Mouse (Mus musculus): ENCODE results near the gene Pcf11. TPM values are rescaled to one million over a fixed set of nuclear protein-coding genes. Genes with fewer than 3 reads are reported as not detected.

Pcf11 gene
- 29.2 and 35.2 TPM in 2 replicates for polyA plus RNA-seq (2015; fragmentation: Nextera tagmentation; extraction: Ambion mirVana)

DNA sequence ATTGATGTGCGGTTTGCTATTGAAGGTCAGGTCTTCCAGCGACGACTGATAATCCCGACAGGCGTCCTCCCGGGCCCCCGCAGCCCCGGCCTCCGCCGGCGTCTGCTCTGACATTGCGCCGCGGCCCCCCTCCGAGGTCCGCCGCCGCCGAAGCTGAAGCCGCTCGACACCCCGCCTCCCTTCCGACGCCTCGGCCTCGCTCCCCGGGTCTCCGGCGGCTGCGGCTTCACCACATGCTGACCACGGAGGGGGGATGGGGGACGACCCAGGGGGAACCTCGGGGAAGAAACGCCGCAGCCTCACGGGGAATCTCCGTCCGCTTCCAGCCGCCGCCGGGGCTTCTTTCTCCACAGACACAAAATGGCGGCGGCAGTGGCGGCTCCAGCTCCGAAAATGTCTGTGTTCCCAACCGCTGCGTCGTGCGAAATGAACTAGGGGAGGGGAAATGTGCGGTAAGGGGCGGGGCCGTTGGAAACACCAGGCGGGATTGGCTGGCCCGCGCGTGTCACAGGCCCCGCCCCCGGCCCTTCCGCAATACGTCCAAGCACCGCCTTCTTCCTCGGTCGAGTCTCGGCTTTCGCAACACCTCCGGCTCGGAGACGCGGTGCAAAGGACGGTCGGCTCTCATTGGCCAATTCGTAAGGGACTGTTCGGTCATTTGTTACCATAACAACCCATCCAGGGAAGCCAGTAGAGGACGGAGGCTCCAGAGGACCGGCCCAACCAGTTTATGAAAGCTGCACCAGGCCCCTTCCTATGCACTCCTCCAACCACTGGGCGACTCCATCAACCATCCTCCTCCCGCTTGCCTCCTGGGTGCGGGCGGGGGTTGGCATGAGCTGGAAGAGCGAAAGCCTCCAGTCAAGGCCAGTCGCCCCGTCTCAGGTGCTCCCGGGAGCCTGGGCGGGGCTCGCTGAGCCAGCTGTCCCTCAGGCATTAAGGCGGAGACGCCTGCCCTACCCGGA lies at the start of gene Pcf11:
Gene Pcf11 (minus strand): TSS at position 428 of the 965 bp plus-strand sequence.
- DNase-seq (ENCODE audit: low spot score): peak; percentile 98

DNA sequence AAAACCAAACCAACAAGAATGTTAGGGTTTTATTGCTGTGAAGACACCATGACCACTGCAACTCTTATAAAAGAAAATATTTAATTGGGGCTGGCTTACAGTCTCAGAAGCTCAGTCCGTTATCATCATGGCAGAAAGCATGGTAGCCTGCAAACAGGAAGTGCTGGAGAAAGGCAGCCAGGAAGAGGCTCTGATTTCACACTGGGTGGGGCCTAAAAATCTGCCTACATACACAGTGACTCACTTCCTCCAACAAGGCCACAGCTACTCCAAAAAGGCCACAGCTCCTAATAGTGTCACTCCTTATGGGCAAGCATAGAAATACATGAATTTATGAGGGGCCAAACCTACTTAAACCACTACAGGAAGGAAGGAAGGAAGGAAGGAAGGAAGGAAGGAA lies 45.3 kb upstream of the Pcf11 start:
- DNase-seq (ENCODE audit: low spot score): no peak

DNA sequence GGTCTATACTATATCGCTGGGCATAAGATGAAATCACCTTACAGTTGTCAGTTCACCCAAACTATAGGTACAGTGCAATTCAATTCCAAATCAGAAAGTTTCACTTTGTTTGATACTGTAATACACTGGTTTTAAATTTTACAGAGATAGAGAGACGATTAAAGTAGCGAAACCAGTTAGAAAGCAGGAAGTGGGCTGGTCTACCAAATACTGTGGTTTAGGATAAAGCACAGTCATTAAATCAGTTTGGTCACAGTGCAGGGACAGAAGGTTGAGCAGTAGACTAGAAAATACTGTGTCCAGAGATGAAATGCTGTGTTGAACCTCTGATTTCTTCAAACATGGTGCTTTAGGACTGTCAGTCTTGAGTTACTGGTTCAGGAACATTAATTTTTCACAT lies 41.9 kb upstream of the Pcf11 start:
- no peak for DNase-seq (ENCODE audit: low spot score)

DNA sequence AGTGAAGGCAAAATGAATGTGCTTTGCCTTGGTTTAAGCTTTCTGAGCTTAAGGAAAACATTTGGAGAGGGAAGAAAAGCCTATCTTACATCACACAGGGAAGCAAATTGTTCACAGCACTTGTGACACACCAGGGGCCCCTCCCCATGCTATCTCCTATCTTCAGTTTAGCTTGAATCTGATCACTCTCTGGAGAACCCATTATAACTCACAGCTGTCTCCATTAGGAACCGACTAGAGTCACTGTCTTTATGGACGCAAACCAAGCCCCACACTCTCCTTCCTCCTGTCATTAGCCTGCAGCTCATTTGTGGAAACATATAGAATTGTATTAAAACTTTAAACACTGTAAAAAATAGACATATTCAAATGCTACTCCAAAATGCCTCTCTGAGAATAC lies 39.8 kb upstream of the Pcf11 start:
- no peak for DNase-seq (ENCODE audit: low spot score)

DNA sequence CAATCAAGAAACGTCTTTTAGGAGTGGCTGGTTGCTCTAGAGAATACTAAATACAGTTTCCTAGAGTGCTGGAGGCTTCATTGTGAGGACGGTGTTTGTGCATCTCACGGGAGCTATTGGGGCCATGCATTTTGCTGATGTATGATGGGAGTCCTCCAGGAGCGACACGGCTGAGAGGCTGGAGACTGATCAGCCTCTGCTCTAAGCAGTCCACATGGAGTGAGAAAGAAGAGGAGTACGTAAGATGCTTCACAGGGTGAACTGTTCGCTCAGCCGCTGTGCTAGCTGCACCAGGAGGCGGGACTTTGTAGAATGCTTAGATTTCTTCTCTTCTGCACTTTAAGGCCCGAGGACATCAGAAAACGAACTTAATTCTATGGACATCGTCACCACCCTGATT lies 37.0 kb upstream of the Pcf11 start:
- DNase-seq (ENCODE audit: low spot score): no peak

DNA sequence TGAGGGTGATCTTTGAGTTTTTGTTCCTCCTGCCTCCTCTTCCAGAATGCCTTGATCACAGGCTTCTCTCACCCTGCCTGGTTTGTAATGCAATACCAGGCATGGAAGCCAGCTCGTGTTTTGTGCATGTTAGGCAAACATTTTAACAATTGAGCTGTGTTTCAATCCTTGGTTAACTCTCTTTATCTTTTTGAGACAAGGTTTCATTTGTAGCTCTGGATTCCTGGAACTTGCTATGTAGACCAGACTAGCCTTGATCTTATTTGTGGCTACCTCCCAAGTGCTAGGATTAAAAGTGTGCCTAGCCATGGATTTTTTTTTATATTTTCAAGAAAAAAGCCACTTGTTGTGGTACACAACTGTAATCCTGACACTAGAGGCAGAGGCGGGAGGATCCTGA lies 35.8 kb upstream of the Pcf11 start:
- DNase-seq (ENCODE audit: low spot score): no peak

GRCm38 (mm10) chr7:92703661-92704060 lies 33.9 kb upstream of the Pcf11 start:
- no peak for DNase-seq (ENCODE audit: low spot score)

- DNase-seq (ENCODE audit: low spot score): no peak
Observed at GRCm38 (mm10) chr7:92698770-92699169, 29.0 kb upstream of the Pcf11 start.

DNA sequence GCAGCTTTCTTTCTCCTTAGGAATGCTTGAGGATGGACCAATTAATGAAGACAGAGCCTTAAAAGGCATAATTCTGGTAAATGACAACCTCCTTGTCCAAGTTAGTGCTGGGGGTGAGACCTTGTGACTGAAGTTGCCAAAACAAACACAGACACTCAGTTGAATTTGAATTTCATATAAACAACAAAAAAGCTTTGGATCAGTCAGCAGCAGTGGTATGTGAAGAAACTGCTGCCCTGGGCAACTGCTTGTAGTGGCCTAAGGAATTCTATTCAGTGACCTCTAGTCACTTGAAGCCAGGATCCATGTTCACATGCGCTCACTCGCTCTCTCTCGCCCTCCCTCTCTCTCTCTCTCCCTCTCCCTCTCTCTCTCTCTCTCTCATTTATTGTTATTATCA lies 26.7 kb upstream of the Pcf11 start:
- DNase-seq (ENCODE audit: low spot score): no peak

DNA sequence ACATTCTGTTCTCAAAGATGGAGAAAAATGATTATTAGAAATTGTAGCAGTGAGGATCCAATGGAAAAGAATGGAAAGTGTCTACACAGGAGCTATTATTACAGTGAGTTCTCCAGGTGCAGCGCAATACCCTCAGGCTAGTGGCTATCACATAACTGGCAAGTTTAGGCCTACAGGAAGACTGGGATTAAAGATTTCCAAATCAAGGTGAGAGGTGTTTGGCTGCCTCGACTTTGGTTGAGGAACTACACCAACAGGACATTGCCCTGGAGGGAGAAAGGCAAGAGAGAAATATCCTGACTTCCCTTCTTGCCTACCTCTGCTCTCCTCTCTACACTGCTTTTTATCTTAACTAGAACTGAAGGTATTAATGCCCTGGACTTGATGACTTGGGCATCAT lies 19.4 kb upstream of the Pcf11 start:
- DNase-seq (ENCODE audit: low spot score): no peak

DNA sequence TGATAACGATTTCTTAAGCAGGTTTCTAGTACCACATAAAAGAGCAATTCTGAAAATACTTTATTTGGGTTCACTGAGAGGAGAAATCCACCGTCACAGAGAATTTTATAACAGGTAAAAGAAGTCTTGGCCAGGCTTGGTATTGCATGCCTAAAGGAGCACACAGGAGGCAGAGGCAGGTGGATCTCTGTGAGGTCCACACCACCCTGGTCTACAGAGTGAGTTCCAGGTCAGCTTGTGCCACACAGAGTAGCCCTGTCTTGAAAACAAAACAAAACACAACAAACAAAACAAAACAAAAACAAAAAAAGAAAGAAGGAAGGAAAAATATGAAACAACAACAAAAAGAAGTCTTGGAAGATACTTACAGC lies 18.6 kb upstream of the Pcf11 start:
- DNase-seq (ENCODE audit: low spot score): no peak

DNA sequence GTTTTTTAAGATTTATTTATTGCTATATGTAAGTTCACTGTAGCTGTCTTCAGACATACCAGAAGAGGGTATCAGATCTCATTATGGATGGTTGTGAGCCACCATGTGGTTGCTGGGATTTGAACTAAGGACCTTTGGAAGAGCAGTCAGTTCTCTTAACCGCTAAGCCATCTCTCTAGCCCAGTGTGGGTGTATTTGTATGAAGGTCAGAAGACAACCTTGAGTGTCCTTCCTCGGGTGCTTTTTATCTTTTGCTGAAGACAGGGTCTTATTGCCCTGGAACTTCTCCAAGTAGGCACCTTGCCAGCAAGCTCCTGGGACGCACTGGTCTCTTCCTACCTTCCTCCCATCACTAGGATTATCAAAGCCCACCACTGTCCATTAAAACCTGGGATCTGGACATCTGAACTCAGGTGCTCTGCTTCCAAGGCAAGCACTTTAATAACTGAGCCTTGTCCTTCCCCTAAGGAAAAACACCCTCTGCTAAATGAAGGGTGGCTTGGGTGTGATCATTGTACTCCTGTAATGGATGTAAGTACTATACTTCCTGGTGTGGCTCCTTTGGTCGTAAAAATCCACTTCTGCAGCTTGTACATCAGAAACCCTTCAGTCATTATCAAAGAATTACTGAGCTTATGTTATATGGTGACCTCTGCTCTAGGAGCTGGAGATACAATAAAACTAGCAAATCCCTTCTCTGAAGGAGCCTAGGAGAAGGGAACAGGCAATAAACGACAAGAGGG lies 18.0 kb upstream of the Pcf11 start:
- no peak for DNase-seq (ENCODE audit: low spot score)

- DNase-seq (ENCODE audit: low spot score): no peak
Observed at GRCm38 (mm10) chr7:92677346-92677745, 7.6 kb upstream of the Pcf11 start.

GRCm38 (mm10) chr7:92675131-92675530 lies 5.4 kb upstream of the Pcf11 start:
- DNase-seq (ENCODE audit: low spot score): no peak

GRCm38 (mm10) chr7:92668791-92669506 lies 785 bp downstream of the Pcf11 start:
- DNase-seq (ENCODE audit: low spot score): peak; percentile 64

GRCm38 (mm10) chr7:92666274-92666820 lies 3.4 kb downstream of the Pcf11 start:
- DNase-seq (ENCODE audit: low spot score): no peak

DNA sequence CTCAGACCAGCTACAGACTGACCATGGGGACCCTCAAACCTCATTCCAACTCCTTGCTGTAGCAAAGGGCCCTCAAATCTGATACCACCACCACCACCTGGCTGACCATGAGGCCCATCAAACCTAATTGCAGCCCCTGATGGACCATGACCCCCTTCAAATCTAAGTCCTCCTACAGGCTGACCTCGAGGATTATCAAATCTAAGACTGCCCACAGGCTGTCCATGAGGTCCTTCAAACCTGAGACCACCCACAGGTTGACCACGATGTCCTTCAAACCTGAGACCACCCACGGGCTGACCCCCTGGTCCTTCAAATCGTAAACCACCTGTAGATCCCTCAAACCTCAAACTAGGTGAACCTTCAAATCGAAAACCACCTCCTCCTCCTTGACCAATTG lies 11.7 kb downstream of the Pcf11 start:
- no peak for DNase-seq (ENCODE audit: low spot score)

- no peak for DNase-seq (ENCODE audit: low spot score)
Observed at GRCm38 (mm10) chr7:92656386-92656785, 13.3 kb downstream of the Pcf11 start.

GRCm38 (mm10) chr7:92653329-92653728 lies 16.4 kb downstream of the Pcf11 start:
- DNase-seq (ENCODE audit: low spot score): no peak

- DNase-seq (ENCODE audit: low spot score): no peak
Observed at GRCm38 (mm10) chr7:92647790-92648189, 21.9 kb downstream of the Pcf11 start.

DNA sequence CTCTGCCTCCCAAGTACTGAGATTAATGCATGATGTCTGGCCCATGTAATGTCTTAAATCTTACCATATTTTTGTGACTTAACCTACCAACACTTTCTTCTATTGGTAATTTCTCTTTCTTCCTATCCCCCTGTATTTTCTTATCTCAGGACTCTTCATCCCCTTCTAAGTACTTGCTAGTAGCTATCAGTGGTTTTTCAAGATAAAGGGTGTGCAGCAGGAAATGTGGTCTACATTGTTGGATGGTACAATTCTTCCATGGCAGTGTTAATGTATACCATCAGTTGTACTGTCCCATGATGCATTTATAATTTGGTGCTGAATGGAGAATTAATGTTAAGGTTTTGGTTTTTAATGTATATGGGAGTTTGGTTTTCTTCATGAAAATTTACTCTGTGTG lies 27.4 kb downstream of the Pcf11 start:
- DNase-seq (ENCODE audit: low spot score): no peak

DNA sequence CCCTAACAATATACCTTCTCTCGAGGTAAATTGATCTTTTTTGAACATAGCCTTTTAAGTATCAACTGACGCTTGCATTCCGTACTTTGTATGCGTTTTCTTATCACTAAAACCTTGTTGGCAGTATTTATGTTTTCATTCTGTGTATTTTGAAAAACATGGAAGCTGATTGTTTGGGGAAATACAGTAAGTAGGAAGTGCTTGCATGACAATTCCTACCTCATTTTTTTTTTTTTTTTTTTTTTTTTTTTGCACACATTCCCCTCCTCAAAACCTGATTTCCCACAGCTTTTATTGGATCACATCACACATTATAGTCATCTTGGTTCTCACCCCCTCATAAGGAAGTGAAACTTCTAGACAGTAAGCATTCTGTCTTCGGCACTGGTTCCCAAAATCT lies 31.7 kb downstream of the Pcf11 start:
- no peak for DNase-seq (ENCODE audit: low spot score)

Data from thymus, postnatal 0 days (tissue).